Mouse (Mus musculus): Measurements from ENCODE around the gene AC124108.1.

DNA sequence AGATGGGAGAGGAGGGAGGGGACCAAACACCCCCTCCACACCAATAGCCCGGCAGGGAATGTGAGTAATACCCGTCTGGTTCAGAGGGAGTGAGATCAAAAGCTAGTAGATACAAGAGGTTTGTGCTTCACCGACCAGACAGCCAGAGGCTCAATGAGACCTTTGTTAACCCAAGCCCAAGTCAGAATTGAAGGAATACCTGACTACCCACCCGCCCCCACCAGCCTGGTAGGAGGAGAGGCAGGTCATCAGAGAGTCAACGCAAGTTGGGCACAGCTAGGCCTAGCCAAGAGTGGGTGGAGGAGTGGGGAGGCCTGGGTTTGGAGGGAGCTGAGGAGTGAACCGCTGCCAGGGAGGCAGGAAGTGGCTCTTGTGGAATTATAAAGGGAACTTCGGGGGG lies 5.1 kb downstream of the AC124108.1 start:
- TF ChIP-seq EP300 (IDR thresholded peaks at IDR 0.05; ENCODE audit: low read length) (no peak), POLR2A (IDR thresholded peaks at IDR 0.05; ENCODE audit: low read depth, low read length) (no peak), CTCF (conservative IDR thresholded peaks at IDR 0.05 in 1 of 2, IDR thresholded peaks at IDR 0.05 in 1 of 2; ENCODE audit: low read depth in 2 of 2, low read length in 2 of 2) (no peak)
